Mouse (Mus musculus): Measurements from ENCODE around the gene Gm28043. TPM values are rescaled to one million over a fixed set of nuclear protein-coding genes. Genes with fewer than 3 reads are reported as not detected.

The Gm28043 gene
- total and polyA plus RNA-seq, 3 experiments = 3.6 to 4.2 (median 3.7) TPM

DNA sequence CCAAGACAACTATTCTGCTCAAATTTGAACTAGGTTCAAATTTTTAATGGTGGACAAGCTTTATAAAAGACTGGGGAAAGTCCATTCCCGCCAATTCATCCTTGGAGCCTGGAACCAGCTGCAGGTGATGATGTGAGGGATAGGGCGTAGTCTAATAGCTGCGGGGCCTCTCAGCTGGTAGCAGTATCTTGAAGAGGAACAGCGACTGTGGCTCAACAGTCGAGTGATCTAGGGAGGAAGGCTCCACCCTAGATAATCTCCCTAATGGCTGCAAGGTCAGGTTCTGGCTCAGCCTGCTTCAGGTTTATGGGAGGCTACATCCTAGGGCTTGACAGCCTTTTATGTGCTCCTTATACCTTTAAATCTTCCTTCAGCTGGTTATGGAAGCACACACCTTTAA, 14.9 kb downstream of the Gm28043 start:
- peaks cover 68 to 94% of the 10 kb centered on the region in 2 experiments for H3K36me3 ChIP-seq (replicated peaks in 1 of 2; ENCODE audit: control insufficient read depth in 1 of 2, insufficient read depth in 1 of 2, low read length in 1 of 2)
- no peak overlapping the region for H3K27ac ChIP-seq (ENCODE audit: insufficient read depth, low read depth)
- H3K9ac ChIP-seq (ENCODE audit: insufficient read depth, low read depth) = no peak overlapping the region
- no peak overlapping the region for H3K4me2 ChIP-seq (ENCODE audit: insufficient read depth, low read depth, poor library complexity, severe bottlenecking)
- no peaks in the 10 kb centered on the region for H3K27me3 ChIP-seq (replicated peaks)
- DNase-seq (ENCODE audit: extremely low read depth) = no peak
- no peak overlapping the region for H3K4me3 ChIP-seq (replicated peaks in 1 of 3; ENCODE audit: low read depth in 2 of 3, low read length in 2 of 3, poor library complexity in 1 of 3)
- in situ Hi-C loops (cut with MboI; ENCODE audit: low pct_ligation_motif_present, low pct_unique_long_range_greater_than_20kb, low sequenced_read_pairs) (no loop called here), dilution Hi-C loops (cut with MboI; ENCODE audit: extremely low pct_ligation_motif_present, extremely low pct_unique_long_range_greater_than_20kb, low sequenced_read_pairs) (no loop called here)
- no peaks in the 10 kb centered on the region for H3K9me3 ChIP-seq (replicated peaks; ENCODE audit: low read length)
- no peak for TF ChIP-seq MXI1 (IDR thresholded peaks at IDR 0.05; ENCODE audit: low read depth, low read length)
- no peak for TF ChIP-seq UBTF (IDR thresholded peaks at IDR 0.05; ENCODE audit: low read depth, low read length)
- TF ChIP-seq CHD1 (IDR thresholded peaks at IDR 0.05; ENCODE audit: low read depth, low read length) = no peak
- no peak for TF ChIP-seq MYC (IDR thresholded peaks at IDR 0.05; ENCODE audit: low read depth, low read length)
- TF ChIP-seq BHLHE40 (IDR thresholded peaks at IDR 0.05; ENCODE audit: low read depth, low read length) = no peak
- TF ChIP-seq USF2 (conservative IDR thresholded peaks at IDR 0.05; ENCODE audit: low read depth, low read length) = no peak
- TF ChIP-seq USF1 (IDR thresholded peaks at IDR 0.05; ENCODE audit: low read depth, low read length) = no peak
- no peak for TF ChIP-seq POLR2AphosphoS2 (IDR thresholded peaks at IDR 0.05; ENCODE audit: low read depth, low read length)
- no peak for TF ChIP-seq EP300 (IDR thresholded peaks at IDR 0.05; ENCODE audit: low read length)
- TF ChIP-seq RCOR1 (conservative IDR thresholded peaks at IDR 0.05; ENCODE audit: low read depth, low read length) = no peak
- TF ChIP-seq MAX (IDR thresholded peaks at IDR 0.05; ENCODE audit: low read length) = no peak
- no peak for TF ChIP-seq SMC3 (IDR thresholded peaks at IDR 0.05; ENCODE audit: low read depth, low read length)
- no peak for TF ChIP-seq MEF2A (IDR thresholded peaks at IDR 0.05; ENCODE audit: borderline replicate concordance, low read depth, low read length)
- no peak for TF ChIP-seq MAZ (IDR thresholded peaks at IDR 0.05; ENCODE audit: low read depth, low read length)
- no peak for TF ChIP-seq ETS1 (conservative IDR thresholded peaks at IDR 0.05; ENCODE audit: low read depth, low read length)
- H3K79me2 ChIP-seq (replicated peaks; ENCODE audit: control insufficient read depth, extremely low read depth, insufficient read depth, poor library complexity, severe bottlenecking) = no peaks in the 10 kb centered on the region
- no peaks in the 10 kb centered on the region for H3K4me1 ChIP-seq (ENCODE audit: control insufficient read depth in 1 of 2, insufficient read depth in 2 of 2)

DNA sequence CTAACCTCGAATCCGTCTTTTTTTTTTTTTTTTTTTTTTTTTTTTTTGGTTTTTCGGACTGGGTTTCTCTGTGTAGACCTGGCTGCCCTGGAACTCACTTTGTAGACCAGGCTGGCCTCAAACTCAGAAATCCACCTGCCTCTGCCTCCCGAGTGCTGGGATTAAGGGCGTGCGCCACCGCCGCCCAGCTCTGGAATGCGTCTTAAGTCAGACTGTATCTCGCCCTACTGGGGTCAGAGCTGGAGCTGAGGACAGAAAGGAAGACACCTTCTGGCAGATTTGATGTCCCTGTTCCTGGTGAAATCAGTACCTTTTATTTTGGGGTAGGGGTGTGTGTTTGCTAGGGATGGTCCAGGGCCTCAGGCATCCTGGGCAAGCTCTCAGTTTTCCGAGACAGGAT, 17.6 kb downstream of the Gm28043 start:
- H3K36me3 ChIP-seq (replicated peaks in 1 of 2; ENCODE audit: control insufficient read depth in 1 of 2, insufficient read depth in 1 of 2, low read length in 1 of 2) = peaks cover 68 to 93% of the 10 kb centered on the region in 2 experiments
- no peak overlapping the region for H3K4me3 ChIP-seq (replicated peaks in 1 of 3; ENCODE audit: low read depth in 2 of 3, low read length in 2 of 3, poor library complexity in 1 of 3)
- H3K27ac ChIP-seq (ENCODE audit: insufficient read depth, low read depth) = no peak overlapping the region
- H3K4me2 ChIP-seq (ENCODE audit: insufficient read depth, low read depth, poor library complexity, severe bottlenecking) = no peak overlapping the region
- no peaks in the 10 kb centered on the region for H3K79me2 ChIP-seq (replicated peaks; ENCODE audit: control insufficient read depth, extremely low read depth, insufficient read depth, poor library complexity, severe bottlenecking)
- H3K4me1 ChIP-seq (ENCODE audit: control insufficient read depth in 1 of 2, insufficient read depth in 2 of 2) = 0 out of 4 replicates have a peak, but pooled peaks cover 0 to 2% of the 10 kb centered on the region in 2 experiments
- in situ Hi-C loops (cut with MboI; ENCODE audit: low pct_ligation_motif_present, low pct_unique_long_range_greater_than_20kb, low sequenced_read_pairs) (no loop called here), dilution Hi-C loops (cut with MboI; ENCODE audit: extremely low pct_ligation_motif_present, extremely low pct_unique_long_range_greater_than_20kb, low sequenced_read_pairs) (no loop called here)
- H3K9ac ChIP-seq (ENCODE audit: insufficient read depth, low read depth) = no peak overlapping the region
- DNase-seq (ENCODE audit: extremely low read depth) = no peak
- H3K27me3 ChIP-seq (replicated peaks) = no peaks in the 10 kb centered on the region
- no peak for TF ChIP-seq MXI1 (IDR thresholded peaks at IDR 0.05; ENCODE audit: low read depth, low read length)
- TF ChIP-seq E2F4 (IDR thresholded peaks at IDR 0.05; ENCODE audit: insufficient replicate concordance, low read depth, low read length) = no peak
- no peak for TF ChIP-seq KAT2A (IDR thresholded peaks at IDR 0.05; ENCODE audit: insufficient replicate concordance, low read length)
- TF ChIP-seq CHD1 (IDR thresholded peaks at IDR 0.05; ENCODE audit: low read depth, low read length) = no peak
- no peak for TF ChIP-seq NELFE (IDR thresholded peaks at IDR 0.05; ENCODE audit: low read depth, low read length)
- TF ChIP-seq USF2 (conservative IDR thresholded peaks at IDR 0.05; ENCODE audit: low read depth, low read length) = no peak
- no peak for TF ChIP-seq NRF1 (IDR thresholded peaks at IDR 0.05; ENCODE audit: low read depth, low read length)
- no peak for TF ChIP-seq TCF12 (IDR thresholded peaks at IDR 0.05; ENCODE audit: low read depth, low read length)
- TF ChIP-seq BHLHE40 (IDR thresholded peaks at IDR 0.05; ENCODE audit: low read depth, low read length) = no peak
- TF ChIP-seq IRF4 (IDR thresholded peaks at IDR 0.05; ENCODE audit: low read depth, low read length) = no peak
- H3K9me3 ChIP-seq (replicated peaks; ENCODE audit: low read length) = no peaks in the 10 kb centered on the region
